ENCODE assay signal across 20 mouse cellular contexts in the genomic region with DNA sequence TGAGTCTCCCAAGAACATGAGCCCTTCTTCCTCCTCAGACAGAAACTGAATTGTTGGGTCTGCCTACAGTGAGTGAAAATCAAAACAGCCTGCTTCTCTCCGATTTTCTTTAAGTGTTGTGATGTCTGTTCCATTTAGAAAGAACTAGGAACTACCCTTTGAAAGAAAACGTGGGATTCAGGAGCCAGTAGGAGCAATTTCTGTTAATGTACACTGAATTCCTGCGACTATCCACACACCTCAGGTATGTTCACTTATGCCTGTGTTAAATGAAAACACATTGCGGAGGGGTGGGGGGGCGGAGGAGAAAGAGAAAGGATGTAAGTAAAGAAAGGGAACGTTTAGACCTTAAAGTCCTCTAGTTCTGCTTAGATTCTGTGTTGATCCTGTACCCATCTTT.
DNase-seq lines count a peak whose midpoint lies in the region; ATAC-seq and TF ChIP-seq lines count a peak whose summit lies in the region.
"Had no signal": no experiment of that assay in that cellular context is flagged by ENCODE, and none has a peak within 500 bp of the region (broad histone marks: within the 10 kb centered on the region; RNA-seq: fewer than 3 reads in every experiment).

No protein-coding gene starts in this region.

- no peaks in the 10 kb centered on the region for H3K36me3 ChIP-seq in limb, embryonic 13.5 days
- H3K36me3 ChIP-seq in limb, embryonic 10.5 days = no peaks in the 10 kb centered on the region
- H3K36me3 ChIP-seq: embryonic facial prominence, embryonic 12.5 days; forebrain, embryonic 15.5 days had no signal

- TF ChIP-seq POLR2A in cortical plate, adult 2 months (IDR thresholded peaks at IDR 0.05; ENCODE audit: extremely low read depth, insufficient read depth, low read length) = no peak

- no peaks in the 10 kb centered on the region for H3K9me3 ChIP-seq in limb, embryonic 13.5 days
- no peaks in the 10 kb centered on the region for H3K9me3 ChIP-seq in limb, embryonic 10.5 days (replicated peaks)
- H3K9me3 ChIP-seq: embryonic facial prominence, embryonic 12.5 days; forebrain, embryonic 13.5 days; forebrain, embryonic 15.5 days had no signal

- TF ChIP-seq CTCF in cortical plate, adult 2 months (IDR thresholded peaks at IDR 0.05; ENCODE audit: extremely low read depth, insufficient read depth, low read length) = no peak

- no peak overlapping the region for H3K9ac ChIP-seq in limb, embryonic 13.5 days
- H3K9ac ChIP-seq: embryonic facial prominence, embryonic 12.5 days; forebrain, embryonic 13.5 days; forebrain, embryonic 15.5 days; forebrain, postnatal 0 days had no signal

- 0 out of 2 replicates have a peak, but pooled peaks cover 6% of the 10 kb centered on the region for H3K4me1 ChIP-seq in limb, embryonic 13.5 days
- peaks cover 8% of the 10 kb centered on the region for H3K4me1 ChIP-seq in limb, embryonic 10.5 days
- no peaks in the 10 kb centered on the region for H3K4me1 ChIP-seq in cortical plate, adult 2 months (ENCODE audit: control insufficient read depth, insufficient read depth, low read length)
- H3K4me1 ChIP-seq: embryonic facial prominence, embryonic 12.5 days; forebrain, embryonic 13.5 days had no signal

- H3K27me3 ChIP-seq in limb, embryonic 13.5 days = no peaks in the 10 kb centered on the region
- H3K27me3 ChIP-seq in limb, embryonic 10.5 days (ENCODE audit: low read depth, poor library complexity, severe bottlenecking) = no peaks in the 10 kb centered on the region
- H3K27me3 ChIP-seq: embryonic facial prominence, embryonic 12.5 days; forebrain, embryonic 13.5 days; forebrain, embryonic 15.5 days had no signal

- peak; percentile 54 for ATAC-seq in frontal cortex, adult (ENCODE audit: low TSS enrichment)
- ATAC-seq in limb, embryonic 13.5 days (ENCODE audit: low FRiP score, low read depth) = no peak
- ATAC-seq: forebrain, embryonic 13.5 days; forebrain, embryonic 15.5 days; forebrain, postnatal 0 days had no signal

- WGBS in limb, embryonic 13.5 days = 45% methylated on average over 6 of the region's 6 CpGs
- 74% methylated on average over 6 of the region's 6 CpGs for WGBS in limb, embryonic 10.5 days

- H3K27ac ChIP-seq in limb, embryonic 13.5 days = no peak overlapping the region
- H3K27ac ChIP-seq in limb, embryonic 10.5 days = no peak overlapping the region
- H3K27ac ChIP-seq in cortical plate, adult 2 months (ENCODE audit: insufficient read depth, low read length) = no peak overlapping the region
- H3K27ac ChIP-seq: embryonic facial prominence, embryonic 12.5 days; forebrain, embryonic 13.5 days; forebrain, embryonic 15.5 days had no signal

- H3K4me3 ChIP-seq in limb, embryonic 13.5 days = no peak overlapping the region
- H3K4me3 ChIP-seq in limb, embryonic 10.5 days = no peak overlapping the region
- H3K4me3 ChIP-seq in cortical plate, adult 2 months (ENCODE audit: insufficient read depth, low read length) = peak overlapping the region; percentile 39
- H3K4me3 ChIP-seq: embryonic facial prominence, embryonic 12.5 days; forebrain, embryonic 13.5 days; forebrain, embryonic 15.5 days had no signal

- 0 out of 2 replicates have a peak overlapping the region, but pooled peaks have one; percentile 21 for H3K4me2 ChIP-seq in limb, embryonic 13.5 days (replicated peaks)
- H3K4me2 ChIP-seq: embryonic facial prominence, embryonic 12.5 days; forebrain, embryonic 13.5 days; forebrain, embryonic 15.5 days had no signal

- no peak for DNase-seq in frontal cortex, postnatal 14 days (ENCODE audit: low spot score in 2 of 2)
- DNase-seq in limb, embryonic 10.5 days (ENCODE audit: low spot score) = no peak
- peak; percentile 10 for DNase-seq in forelimb bud, embryonic 11.5 days (ENCODE audit: low read depth, low spot score)
- DNase-seq in spleen, adult 12 weeks (ENCODE audit: low spot score) = no peak
- DNase-seq: adrenal gland, adult 2 months; adrenal gland, postnatal 10 days; adrenal gland, postnatal 25 days; cerebellum, adult 11 months; cerebellum, adult 18-20 months; cerebellum, adult 8-10 months; cerebellum, adult 9-11 months; cerebellum, postnatal 14 days; cerebellum, postnatal 36 days; forebrain, postnatal 0 days had no signal
